In genomic region chr16:23274606-23275310, GRCm38 (mm10) we compare ENCODE assay signal across 13 mouse cellular contexts. TPM values are rescaled to one million over a fixed set of nuclear protein-coding genes. Genes with fewer than 3 reads are reported as not detected.
DNase-seq lines count a peak whose midpoint lies in the region; ATAC-seq and TF ChIP-seq lines count a peak whose summit lies in the region.
"Had no signal": no experiment of that assay in that cellular context is flagged by ENCODE, and none has a peak within 500 bp of the region (broad histone marks: within the 10 kb centered on the region; RNA-seq: fewer than 3 reads in every experiment).

No protein-coding gene starts in this region.

- 83% methylated on average over 7 of the region's 7 CpGs for WGBS in hindbrain, embryonic 10.5 days
- WGBS in hindbrain, embryonic 11.5 days = 80% methylated on average over 7 of the region's 7 CpGs
- 71% methylated on average over 7 of the region's 7 CpGs for WGBS in hindbrain, postnatal 0 days

- peaks cover 50% of the 10 kb centered on the region for H3K4me1 ChIP-seq in hindbrain, embryonic 10.5 days (replicated peaks)
- peaks cover 7% of the 10 kb centered on the region for H3K4me1 ChIP-seq in hindbrain, embryonic 11.5 days (replicated peaks; ENCODE audit: control insufficient read depth, insufficient read depth, low read length)
- H3K4me1 ChIP-seq in hindbrain, postnatal 0 days (ENCODE audit: insufficient read depth, low read length) = peaks cover 15% of the 10 kb centered on the region; the same call in 1 of the 2 replicates

- intact Hi-C loops in heart, postnatal 10 days (cut with DNase I) = no loop called here

- no peaks in the 10 kb centered on the region for H3K36me3 ChIP-seq in hindbrain, embryonic 10.5 days
- H3K36me3 ChIP-seq in hindbrain, embryonic 11.5 days (ENCODE audit: control insufficient read depth, insufficient read depth, low read length) = no peaks in the 10 kb centered on the region
- no peaks in the 10 kb centered on the region for H3K36me3 ChIP-seq in hindbrain, postnatal 0 days (ENCODE audit: insufficient read depth, low read length)
- H3K36me3 ChIP-seq: forebrain, embryonic 12.5 days had no signal

- no peaks in the 10 kb centered on the region for H3K9me3 ChIP-seq in hindbrain, embryonic 10.5 days
- H3K9me3 ChIP-seq in hindbrain, embryonic 11.5 days (ENCODE audit: control insufficient read depth, low read length) = no peaks in the 10 kb centered on the region
- H3K9me3 ChIP-seq in hindbrain, postnatal 0 days (ENCODE audit: low read length) = no peaks in the 10 kb centered on the region
- H3K9me3 ChIP-seq: forebrain, embryonic 12.5 days had no signal

- DNase-seq in hindbrain, embryonic 10.5 days (ENCODE audit: low spot score) = no peak
- no peak for DNase-seq in hindbrain, embryonic 11.5 days (ENCODE audit: low spot score)
- DNase-seq in 3T3-L1 (ENCODE audit: low read depth, low spot score) = peak; percentile 67
- DNase-seq in R1 (ENCODE audit: low read depth, low spot score) = peak; percentile 66
- peak; percentile 51 for DNase-seq in hindbrain, postnatal 0 days (ENCODE audit: low spot score)
- DNase-seq in urinary bladder, postnatal 36 days (ENCODE audit: low spot score in 2 of 2) = no peak
- no peak for DNase-seq in gastrocnemius, postnatal 4 days (ENCODE audit: low spot score in 2 of 2)
- DNase-seq in heart, postnatal 10 days = no peak
- DNase-seq: cerebellum, adult 18-20 months; gastrocnemius, postnatal 36 days; lung, embryonic 14.5 days had no signal

- H3K27ac ChIP-seq in hindbrain, embryonic 10.5 days = 0 out of 2 replicates have a peak overlapping the region, but pooled peaks have one; percentile 35
- H3K27ac ChIP-seq in hindbrain, embryonic 11.5 days (ENCODE audit: low read depth, low read length) = no peak overlapping the region
- no peak overlapping the region; the same call in 1 of the 2 replicates for H3K27ac ChIP-seq in hindbrain, postnatal 0 days
- H3K27ac ChIP-seq: forebrain, embryonic 12.5 days; kidney, postnatal 0 days had no signal

- H3K4me2 ChIP-seq in hindbrain, embryonic 11.5 days (replicated peaks; ENCODE audit: low read depth, low read length) = no peak overlapping the region
- H3K4me2 ChIP-seq in hindbrain, postnatal 0 days (ENCODE audit: low read depth, low read length) = no peak overlapping the region
- H3K4me2 ChIP-seq: forebrain, embryonic 12.5 days; lung, embryonic 14.5 days had no signal

- no peaks in the 10 kb centered on the region for H3K27me3 ChIP-seq in hindbrain, embryonic 10.5 days (ENCODE audit: insufficient read depth, poor library complexity, severe bottlenecking)
- H3K27me3 ChIP-seq in hindbrain, embryonic 11.5 days (ENCODE audit: control insufficient read depth, insufficient read depth, low read length) = no peaks in the 10 kb centered on the region
- H3K27me3 ChIP-seq in hindbrain, postnatal 0 days (ENCODE audit: insufficient read depth, low read length) = no peaks in the 10 kb centered on the region

- no peak for ATAC-seq in hindbrain, embryonic 11.5 days (ENCODE audit: low FRiP score)
- ATAC-seq in hindbrain, postnatal 0 days = peak; percentile 43; the same call in 1 of the 2 replicates

- no peak overlapping the region for H3K4me3 ChIP-seq in hindbrain, embryonic 10.5 days
- no peak overlapping the region for H3K4me3 ChIP-seq in hindbrain, embryonic 11.5 days (ENCODE audit: low read depth, low read length)
- H3K4me3 ChIP-seq in hindbrain, postnatal 0 days (ENCODE audit: low read length) = no peak overlapping the region
- H3K4me3 ChIP-seq: forebrain, embryonic 12.5 days had no signal

- no peak overlapping the region for H3K9ac ChIP-seq in hindbrain, embryonic 11.5 days (ENCODE audit: low read depth, low read length)
- no peak overlapping the region for H3K9ac ChIP-seq in hindbrain, postnatal 0 days (replicated peaks; ENCODE audit: low read length)
- H3K9ac ChIP-seq: forebrain, embryonic 12.5 days; lung, embryonic 14.5 days had no signal

- no peak for TF ChIP-seq CTCF in hindbrain, postnatal 0 days (IDR thresholded peaks at IDR 0.05; ENCODE audit: low read depth)

RNA-seq across cellular contexts. Expression of gene St6gal1, which starts 50.2 kb away (rescaled TPM):
- polyA plus RNA-seq in hindbrain, embryonic 10.5 days (2016; fragmentation: Nextera tagmentation; extraction: Ambion mirVana) = 22.8 and 26.6 TPM in 2 replicates
- 32.7 and 34.1 TPM in 2 replicates for polyA plus RNA-seq in hindbrain, embryonic 11.5 days (2014; fragmentation: Nextera tagmentation; extraction: Ambion mirVana)
- total RNA-seq in hindbrain, postnatal 0 days (2014; rRNA removed) = 23.9 and 39.9 TPM in 2 replicates
- polyA plus RNA-seq in hindbrain, postnatal 0 days (2015; fragmentation: Nextera tagmentation; extraction: Ambion mirVana) = 10.4 and 11.6 TPM in 2 replicates
- 10 to 100 TPM; 13.9 to 16.4 TPM for total RNA-seq in gastrocnemius, postnatal 4 days (2021)
- total RNA-seq in heart, postnatal 10 days (2021) = 10 to 100 TPM; 14.4 to 17.9 TPM

Comparison
In these comparisons a context has a peak if more than half of its experiments do, and no peak if none do; other contexts are left out.
1. DNase-seq: peak in 3T3-L1 (single experiment), R1 (single experiment) and hindbrain, postnatal 0 days (single experiment); none in hindbrain, embryonic 10.5 days (single experiment), hindbrain, embryonic 11.5 days (single experiment), urinary bladder, postnatal 36 days (0 of 2), gastrocnemius, postnatal 4 days (0 of 2) and heart, postnatal 10 days (0 of 2).